Mouse (Mus musculus): ENCODE results near the gene Ddx41. TPM values are rescaled to one million over a fixed set of nuclear protein-coding genes. Genes with fewer than 3 reads are reported as not detected.

Gene Ddx41
- total RNA-seq, 2 experiments from 2014 or later, result 14.4 to 14.8 TPM

DNA sequence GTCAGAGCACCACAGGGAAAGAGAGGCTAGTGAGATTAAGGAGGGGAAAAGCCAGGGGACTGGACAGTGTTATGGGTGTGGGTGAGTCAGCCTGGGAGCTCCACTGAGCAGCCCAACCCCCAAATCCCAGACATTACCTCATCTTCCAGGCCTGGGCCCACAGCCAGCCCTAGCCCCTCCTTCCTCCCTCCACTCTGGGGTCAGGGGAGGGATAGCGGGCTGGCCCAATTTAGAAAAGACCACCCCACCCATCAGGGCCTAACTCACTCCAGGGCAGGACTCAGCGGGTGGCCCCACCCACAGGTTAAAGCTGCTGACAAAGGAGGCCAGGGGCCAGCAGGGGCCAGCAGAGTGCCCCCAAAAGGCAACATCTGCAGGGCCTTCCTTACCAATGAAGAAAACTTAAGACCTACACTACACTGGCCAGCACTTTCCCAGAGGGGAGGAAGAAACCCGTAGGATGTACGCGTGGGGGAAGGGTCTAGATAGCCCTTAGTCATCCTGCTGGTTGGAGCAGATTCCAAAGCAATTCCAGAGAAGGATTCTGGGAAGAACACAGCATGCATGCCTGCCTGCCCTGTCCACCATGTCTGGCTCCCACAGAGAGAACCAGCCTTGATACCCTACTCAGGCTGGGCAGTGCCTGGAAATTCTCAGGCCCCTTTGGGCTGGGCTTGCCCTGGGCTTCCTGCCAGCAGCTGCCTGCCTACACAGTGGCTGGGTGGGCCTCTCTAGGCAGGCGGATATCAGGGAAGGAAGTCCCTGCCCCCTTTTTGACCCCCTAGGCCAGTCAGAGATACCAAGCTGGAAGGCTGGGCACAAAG lies 25.6 kb downstream of the Ddx41 start:
- peak; percentile 90 to 91 for DNase-seq
- intact Hi-C loops (cut with DNase I), result no loop called here

DNA sequence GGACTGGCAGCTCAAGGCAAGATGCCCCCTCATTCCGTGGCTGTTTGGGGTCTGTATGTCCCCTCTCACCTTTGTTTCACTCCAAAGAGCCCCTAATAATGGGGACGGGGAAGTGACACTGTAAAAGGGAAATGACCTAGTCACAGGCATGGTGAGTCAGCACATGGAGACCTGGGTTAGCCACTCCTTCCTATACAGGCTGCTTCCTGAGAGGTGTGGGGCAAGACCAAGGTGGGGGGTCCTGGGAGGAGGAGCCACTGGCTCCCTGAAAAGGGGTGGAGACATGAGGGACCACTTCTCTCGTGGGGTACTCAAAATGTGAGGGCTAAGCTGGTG lies 26.2 kb downstream of the Ddx41 start:
- no peak for DNase-seq
- intact Hi-C loops (cut with DNase I), result no loop called here

DNA sequence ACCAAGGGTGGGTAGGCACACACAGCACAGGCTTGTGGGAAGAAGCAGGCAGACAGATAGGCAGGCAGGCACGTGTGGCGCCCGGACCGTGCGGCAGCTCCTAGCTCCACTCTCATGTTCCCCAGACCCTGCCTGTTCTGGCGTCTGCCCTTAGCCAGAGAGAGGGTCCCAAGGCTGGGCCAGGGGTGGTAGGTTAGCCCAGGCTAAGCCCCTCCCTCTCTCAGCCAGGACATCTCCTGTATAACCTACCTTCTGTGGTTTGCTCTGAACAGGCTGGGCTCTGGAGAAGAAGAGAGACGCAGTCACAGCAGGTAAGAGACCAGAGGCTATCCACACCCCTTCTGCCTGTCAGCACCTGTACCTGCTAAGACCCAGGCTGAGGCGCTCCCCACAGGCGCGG lies 27.9 kb downstream of the Ddx41 start:
- DNase-seq, result no peak
- intact Hi-C loops (cut with DNase I), result no loop called here

DNA sequence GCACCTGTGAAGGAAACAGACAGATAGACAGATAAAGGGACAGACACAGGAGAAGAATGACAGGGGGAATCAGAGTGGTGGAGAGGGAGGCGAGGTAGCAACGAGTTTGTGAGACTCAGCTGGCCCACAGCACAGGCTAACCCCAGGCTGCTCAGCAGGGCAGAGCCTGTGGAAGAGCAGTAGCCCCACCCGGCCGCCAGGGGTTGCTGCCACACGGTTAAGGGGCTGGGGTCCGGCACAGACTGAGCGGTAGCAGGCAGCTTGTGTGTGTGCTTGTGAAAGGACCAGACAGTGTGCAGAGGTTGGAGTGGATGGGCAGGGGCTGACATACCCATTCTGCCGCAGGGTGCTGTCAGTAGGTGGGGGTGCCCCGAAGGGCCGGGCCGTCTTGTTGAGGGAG lies 28.6 kb downstream of the Ddx41 start:
- no peak for DNase-seq
- intact Hi-C loops (cut with DNase I), result no loop called here

DNA sequence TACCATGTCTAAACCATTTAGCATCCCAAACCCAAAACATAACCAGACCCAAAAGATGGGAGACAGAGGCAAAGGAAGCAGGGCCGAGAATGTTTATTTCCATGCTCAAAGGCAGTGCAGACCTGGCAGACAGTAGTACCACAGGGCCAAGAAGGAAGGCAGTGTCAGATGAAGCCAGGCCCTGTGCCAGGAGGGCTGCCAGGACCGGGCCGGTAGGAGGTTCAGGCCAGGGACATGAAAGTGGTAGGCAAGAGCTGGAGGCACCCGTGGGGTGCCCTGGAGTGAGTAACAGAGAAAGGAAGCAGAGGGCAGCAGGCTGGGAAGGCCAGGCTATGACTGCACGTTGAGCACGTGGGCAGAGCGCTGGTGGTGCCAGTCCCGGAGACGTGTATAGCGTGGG lies 29.8 kb downstream of the Ddx41 start:
- intact Hi-C loops (cut with DNase I), result no loop called here
- no peak for DNase-seq

DNA sequence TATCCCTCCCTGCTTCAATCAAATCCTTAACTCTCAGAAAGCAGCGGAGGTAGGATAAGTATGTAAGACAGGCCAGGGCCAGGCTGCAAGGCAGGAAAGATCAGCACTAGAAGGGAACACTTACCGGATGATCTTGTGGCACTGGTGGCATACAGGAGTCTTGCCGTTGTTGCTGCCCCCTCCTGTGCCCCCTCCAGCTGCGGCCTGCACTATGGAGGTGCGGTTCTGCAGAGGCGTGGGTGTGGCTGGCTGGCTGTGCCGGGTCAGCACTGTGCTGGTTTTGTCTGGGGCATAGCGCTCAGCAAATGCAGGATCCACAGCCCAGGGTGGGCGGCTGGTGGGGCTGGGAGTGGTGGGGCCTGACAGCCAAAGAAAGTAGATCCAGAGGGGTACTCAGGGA lies 30.6 kb downstream of the Ddx41 start:
- DNase-seq, result no peak
- intact Hi-C loops (cut with DNase I), result no loop called here

DNA sequence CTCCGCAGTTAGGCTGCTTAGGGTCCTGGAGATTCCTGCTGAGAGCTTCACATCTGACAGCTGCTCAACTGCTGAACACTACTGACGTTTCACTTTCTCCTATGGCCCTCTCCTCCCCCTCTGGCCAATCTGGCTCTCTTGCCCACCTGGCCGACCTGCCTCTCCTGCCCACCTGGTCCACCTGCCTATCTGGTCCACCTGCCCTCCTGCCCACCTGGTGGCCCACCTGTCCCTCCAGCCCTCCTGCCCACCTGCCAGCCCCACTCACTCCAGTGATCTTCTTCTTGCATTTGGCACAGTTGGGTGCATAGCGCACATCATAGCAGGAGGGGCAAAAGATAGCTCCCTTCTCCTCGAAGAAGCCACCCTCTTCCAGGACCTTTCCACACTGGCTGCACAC lies 32.1 kb downstream of the Ddx41 start:
- intact Hi-C loops (cut with DNase I), result no loop called here

DNA sequence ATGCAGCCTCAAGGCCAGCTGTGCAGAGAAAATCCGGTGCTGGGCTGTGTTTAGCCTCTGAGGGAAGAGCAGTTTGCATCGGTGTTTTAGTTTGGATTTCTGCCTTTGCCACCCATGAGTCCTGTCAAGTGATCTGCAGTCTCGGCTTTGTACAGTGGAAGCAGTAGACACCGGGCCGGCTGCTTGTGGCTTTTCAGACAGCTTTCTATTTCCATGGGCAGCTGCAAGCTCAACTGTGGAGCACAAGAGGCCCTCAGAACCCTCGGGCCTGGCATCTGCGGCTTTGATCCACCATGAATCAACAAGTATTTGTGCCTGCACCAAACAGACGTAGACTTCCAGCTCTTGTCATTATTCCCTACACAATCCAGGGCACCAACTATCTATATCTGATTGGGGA lies 34.1 kb downstream of the Ddx41 start:
- intact Hi-C loops (cut with DNase I), result loop anchor here (2.0 kb wide), 1 partner anchor 14 kb away; the partner anchor contains the start of gene Dbn1
- no peak for DNase-seq

More for the DNA sequence above, 32.1 kb downstream of the Ddx41 start:
- DNase-seq, result no peak

DNA sequence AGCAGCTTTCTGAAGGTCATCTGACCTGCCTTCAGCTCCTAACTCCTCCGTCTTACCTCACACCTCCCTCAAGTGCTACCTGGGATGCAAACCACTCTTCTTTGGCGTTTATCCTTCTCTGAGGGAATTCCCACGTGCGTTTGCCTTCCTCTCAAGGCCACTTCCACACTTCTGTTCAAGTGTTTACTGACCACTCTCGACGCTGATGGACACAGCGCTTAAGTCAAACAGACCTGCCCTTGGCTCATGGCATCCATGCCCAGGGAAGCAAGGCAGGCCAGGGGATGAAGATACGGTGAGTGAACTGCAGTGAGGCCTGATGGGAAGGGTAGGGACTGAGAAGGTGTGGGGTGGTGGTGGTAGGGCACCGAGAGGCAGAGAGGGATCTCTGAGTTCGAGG lies 35.9 kb downstream of the Ddx41 start:
- intact Hi-C loops (cut with DNase I), result no loop called here
- DNase-seq, result no peak

DNA sequence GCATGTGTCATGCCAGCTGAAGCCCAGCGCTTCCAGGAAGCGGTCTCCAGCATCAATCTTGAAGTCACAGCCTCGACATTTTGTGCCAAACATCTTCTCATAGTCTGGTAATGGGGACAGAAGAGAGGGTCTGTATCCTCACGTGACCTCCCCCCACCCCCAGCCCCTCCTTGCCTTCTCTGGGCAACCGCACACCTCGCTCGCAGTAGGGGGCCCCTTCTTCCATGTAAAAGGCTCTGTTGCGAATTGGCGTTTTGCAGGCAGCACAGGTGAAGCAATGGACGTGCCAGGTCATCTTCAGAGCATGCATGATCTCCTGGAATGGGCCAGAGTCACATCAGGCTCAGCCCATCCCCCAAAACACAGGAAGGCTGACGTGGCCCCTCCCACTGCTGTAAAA lies 37.6 kb downstream of the Ddx41 start:
- intact Hi-C loops (cut with DNase I), result no loop called here
- no peak for DNase-seq

DNA sequence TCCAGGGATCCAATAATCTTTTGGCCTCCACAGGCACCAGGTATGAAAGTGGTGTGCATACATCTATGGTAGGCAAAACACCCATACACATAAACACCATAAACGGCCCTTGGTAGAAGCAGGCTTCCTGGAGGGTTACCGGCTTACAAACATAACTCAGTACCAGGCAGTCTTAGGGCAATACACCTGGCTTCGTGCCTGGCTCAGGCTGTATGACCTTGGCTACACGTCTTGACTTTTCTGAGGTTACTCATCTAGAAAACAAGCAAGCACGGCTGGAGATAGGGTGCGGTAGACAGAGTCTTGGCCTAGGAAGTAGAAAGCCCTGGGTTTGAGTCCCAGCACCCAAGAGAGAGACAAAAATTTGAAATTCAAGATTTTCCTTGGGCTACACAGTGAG lies 39.8 kb downstream of the Ddx41 start:
- intact Hi-C loops (cut with DNase I), result no loop called here

DNA sequence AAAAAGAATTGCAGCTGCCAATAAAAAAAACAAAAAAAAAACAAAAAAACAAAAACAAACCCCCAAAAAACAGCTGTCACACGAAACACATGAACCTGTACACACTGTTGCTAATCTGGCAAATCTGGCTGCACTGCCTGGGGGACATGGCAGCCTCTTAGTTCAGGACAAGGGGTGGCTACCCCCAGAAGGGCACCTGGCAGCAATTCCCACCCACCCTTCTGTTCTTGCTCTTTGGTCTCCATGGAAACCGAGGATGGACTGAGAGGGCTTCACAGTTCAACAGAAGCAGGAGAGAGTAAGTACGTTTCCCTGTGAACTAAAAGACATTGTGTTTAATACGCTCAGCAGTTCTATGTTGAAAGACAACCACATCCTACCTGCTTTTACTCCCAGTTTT lies 40.8 kb downstream of the Ddx41 start:
- intact Hi-C loops (cut with DNase I), result no loop called here
- no peak for DNase-seq

More for the DNA sequence above, 39.8 kb downstream of the Ddx41 start:
- no peak for DNase-seq

DNA sequence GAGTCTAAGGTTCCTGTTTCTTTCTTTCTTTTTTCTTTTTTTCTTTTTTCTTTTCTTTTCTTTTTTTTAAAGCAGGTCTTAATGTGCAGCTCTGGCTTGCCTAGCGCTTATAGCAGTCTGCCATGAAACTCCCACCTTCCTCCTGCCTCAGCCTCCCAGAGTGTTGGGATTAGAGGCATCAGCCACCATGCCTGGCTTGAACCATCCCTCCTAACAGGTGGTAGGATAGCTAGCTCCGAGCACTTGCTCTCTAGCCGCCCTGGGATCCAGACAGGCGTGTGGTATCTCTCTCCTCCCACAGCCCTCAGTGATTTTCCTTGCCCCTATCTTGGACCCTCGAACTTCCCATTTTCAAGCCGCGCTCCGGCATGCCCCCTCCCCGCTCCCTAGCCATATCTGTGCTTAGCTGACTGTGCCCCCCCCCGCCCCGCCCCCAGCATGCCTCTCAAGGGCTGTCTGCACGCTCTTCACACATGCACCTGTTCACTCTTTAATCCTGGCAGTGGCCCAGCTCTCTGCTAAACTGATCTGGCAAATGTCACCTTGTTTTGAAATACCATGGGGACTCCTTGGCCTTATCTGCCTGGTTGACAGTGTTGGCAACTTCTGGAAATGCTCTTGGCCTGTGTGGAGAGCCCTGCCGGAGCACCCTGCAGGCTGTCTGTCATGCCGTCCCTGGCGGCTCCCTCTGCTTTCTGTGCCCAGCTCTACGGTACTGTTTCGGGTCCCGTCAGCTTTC lies 41.4 kb downstream of the Ddx41 start:
- intact Hi-C loops (cut with DNase I), result no loop called here
- peak; percentile 56 to 77 for DNase-seq

DNA sequence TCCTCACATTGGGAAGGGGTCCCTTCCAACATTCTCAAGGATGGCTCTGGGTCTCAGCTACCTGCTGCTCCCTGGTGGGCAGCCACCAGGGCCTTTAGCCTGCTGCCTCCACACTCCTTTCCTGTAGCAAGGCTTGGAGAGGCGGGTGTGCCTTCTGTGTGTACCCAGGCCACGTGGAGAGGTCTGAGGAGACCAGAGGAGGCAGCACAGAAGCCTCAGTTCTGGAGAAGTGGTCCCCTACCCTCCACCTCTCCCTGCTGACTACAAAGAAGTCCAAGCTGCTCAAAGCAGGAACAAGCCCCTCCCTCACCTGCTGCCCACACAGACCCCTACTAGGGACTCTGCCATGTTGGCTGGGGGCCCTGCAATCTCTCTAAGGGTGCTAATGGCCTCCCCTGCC lies 42.2 kb downstream of the Ddx41 start:
- intact Hi-C loops (cut with DNase I), result no loop called here

DNA sequence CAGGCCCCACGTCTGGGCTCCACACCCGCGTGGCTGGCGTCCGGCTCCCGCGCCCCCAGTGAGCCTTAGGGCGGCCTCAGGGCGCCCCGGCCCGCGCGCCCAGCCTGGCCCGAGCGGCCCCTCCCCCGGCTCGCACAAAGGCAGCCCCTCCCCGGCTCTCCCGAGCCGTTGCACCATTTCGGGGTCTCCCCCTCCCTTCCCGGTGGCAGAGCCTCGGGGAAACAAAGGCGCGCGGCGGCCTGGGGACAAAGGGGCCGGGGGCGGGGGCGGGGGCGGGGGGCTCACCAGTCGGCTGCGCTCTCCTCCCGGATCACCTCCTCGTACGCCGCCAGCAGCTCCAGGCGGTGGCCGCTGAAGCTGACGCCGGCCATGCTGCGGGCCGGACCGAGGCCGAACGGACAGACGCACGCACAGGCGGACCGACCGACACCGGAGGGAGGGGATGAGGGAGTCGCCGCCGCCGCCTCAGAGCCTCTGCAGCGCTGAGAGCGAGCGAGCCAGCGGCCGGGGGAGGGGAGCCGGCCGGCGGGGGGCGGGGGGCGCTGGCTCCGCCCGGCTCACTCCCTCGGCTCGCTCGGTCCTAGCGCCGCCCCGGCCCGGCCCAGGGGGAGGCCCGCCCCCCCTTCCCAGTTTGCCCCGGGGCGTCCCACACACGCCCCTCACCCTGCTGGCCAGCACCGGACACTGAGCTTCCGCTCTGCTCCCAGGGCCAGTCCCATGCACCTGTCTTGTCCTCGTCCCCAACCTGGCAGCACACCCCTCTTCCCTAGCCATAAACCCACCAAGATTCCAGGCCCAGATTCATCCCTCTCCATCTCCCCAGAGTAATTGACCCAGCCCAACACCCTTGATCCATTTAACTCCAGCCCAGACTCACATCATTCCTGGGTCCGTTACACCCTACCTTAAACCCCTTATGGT lies 48.6 kb downstream of the Ddx41 start, which contains the start of gene Dbn1:
Gene Dbn1 (minus strand): TSS at position 534 of the 921 bp plus-strand sequence.
- intact Hi-C loops (cut with DNase I), result loop anchor here (2.0 kb wide), 1 partner anchor 15 kb away; no protein-coding TSS in a partner anchor
- DNase-seq, result peak; percentile 65 to 72

More for the DNA sequence above, 42.2 kb downstream of the Ddx41 start:
- no peak for DNase-seq

DNA sequence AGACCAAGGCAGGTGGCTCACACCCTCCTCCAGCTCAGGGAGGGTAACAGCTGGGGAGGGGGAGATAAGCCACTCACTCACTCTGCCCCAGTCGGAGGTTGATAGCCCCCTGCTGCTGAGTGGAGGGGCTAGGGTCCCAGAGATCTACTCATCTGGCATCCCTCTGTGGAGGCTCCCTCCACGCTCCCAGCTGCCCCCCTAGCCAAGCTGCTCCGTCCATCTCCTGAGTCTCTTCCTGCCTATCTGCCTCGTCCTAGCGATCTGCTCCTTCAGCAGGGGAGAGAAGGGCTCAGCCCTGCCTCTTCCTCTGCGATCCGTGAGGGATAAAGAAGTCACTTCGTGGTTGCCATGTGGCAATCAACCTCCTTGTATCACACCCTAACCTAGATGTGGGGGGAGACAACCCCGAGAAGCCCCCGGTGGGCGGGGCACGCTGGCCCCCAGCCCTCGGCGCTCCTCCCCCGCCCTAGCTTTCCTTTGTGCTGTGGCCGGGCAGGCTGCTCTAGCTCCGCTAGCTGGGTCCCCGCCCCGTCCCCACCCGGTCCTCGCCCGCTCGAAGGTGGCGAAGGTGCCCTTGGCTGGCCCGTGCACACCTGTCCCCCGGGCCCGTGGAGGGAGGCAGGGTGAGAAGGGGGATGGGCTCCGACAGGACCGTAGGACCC lies 49.4 kb downstream of the Ddx41 start:
- intact Hi-C loops (cut with DNase I), result no loop called here
- peak; percentile 50 to 54 for DNase-seq

DNA sequence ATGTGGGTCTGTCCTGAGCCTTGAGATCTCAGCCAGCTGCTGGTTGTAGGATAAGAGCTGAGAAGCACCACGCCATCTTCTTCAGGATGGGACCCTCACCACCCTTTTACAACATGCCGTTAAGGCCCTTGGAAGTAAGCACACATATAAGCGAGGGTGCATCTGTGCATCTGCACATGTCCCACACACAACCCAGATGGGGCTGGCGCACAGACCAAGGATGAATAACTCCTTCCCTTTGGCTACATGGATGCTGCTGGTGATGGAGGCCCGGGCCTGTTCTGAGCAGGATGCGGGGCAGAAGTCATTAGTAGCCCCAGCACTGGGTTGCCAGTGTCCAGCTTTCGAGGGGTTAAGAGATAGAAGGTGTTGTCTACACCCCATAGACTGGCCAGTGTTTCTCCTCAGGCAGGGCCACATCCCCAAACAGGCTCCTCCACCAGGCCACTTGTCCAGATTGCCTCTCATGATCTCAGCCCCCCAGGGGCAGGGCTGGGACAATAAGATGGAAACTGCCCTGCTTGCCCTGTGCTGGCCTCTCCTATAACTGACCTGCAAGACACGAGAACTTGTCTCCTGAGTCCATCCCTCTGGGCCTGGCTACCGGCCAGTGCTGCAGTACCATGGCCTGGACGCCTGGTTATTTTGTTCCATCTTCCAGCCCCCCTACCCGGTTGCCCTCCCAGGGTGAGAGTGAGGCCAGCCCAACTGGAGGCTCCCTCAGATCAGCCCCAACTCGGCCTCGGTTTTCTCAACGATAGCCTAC lies 50.2 kb downstream of the Ddx41 start:
- DNase-seq, result peak; percentile 49 to 50
- intact Hi-C loops (cut with DNase I), result no loop called here

DNA sequence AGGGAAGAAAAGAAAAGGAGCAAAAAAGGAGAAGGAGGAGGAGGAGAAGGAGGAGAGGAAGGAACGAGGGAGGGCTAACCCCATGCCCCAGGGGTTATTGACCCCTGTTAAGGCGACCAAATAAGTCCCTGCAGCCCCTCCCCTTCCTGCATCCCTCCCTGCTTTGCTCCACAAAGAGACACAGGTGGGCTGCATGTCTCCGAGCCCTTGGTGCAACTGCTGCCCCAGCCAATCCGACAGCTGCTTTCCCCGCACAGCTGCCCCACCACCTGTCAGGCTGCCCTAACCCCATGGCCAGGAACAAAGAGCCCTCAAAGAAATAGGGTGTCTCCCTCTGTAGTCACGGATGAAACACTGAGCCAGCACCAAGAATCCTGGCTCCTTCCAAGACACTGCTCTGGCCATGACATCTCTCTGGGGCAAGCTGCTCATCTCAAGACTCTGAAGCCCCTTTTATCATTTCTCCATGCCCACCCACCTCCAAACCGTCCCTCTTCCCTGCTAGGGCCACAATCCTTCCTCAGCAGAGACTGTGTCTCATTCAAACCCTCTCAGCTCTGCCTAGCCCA lies 51.9 kb downstream of the Ddx41 start:
- DNase-seq, result no peak
- intact Hi-C loops (cut with DNase I), result no loop called here

DNA sequence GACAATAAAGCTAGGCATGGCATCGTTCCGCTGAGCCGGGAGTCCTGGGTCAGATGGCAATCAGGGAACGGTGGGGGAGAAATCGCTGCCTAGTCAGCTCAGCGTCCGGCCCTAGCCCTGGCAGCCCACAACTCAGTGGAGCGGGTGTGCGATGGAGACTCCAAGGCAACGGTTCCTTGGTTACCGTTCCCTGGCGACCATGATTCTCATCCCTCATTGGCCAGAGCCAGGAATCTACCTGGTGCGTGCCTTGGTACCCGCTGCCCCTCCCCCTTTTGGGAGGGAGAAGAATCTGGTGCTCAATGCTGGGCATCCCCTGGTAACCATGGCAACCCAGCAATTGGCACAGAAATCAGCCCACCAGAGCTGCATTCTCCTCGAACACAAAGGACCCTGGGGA lies 52.9 kb downstream of the Ddx41 start:
- intact Hi-C loops (cut with DNase I), result no loop called here
- DNase-seq, result no peak

Data from heart, postnatal 14 days (tissue).